Mouse (Mus musculus): Measurements from ENCODE around the gene Plpp7.

Gene Plpp7

GRCm38 (mm10) chr2:32070747-32071146 lies 24.6 kb upstream of the Plpp7 start:
- no peak for DNase-seq

GRCm38 (mm10) chr2:32074404-32074803 lies 20.9 kb upstream of the Plpp7 start:
- DNase-seq, result no peak

GRCm38 (mm10) chr2:32075368-32075767 lies 20.0 kb upstream of the Plpp7 start:
- DNase-seq, result no peak

GRCm38 (mm10) chr2:32077744-32078143 lies 17.6 kb upstream of the Plpp7 start:
- DNase-seq, result no peak

GRCm38 (mm10) chr2:32078522-32078921 lies 16.8 kb upstream of the Plpp7 start:
- no peak for DNase-seq

GRCm38 (mm10) chr2:32079191-32079725 lies 16.1 kb upstream of the Plpp7 start:
- DNase-seq, result no peak

GRCm38 (mm10) chr2:32080681-32081080 lies 14.6 kb upstream of the Plpp7 start:
- no peak for DNase-seq

- DNase-seq, result no peak
Observed at GRCm38 (mm10) chr2:32081296-32081929, 13.9 kb upstream of the Plpp7 start.

GRCm38 (mm10) chr2:32082229-32082628 lies 13.1 kb upstream of the Plpp7 start:
- no peak for DNase-seq

GRCm38 (mm10) chr2:32083159-32084011 lies 11.9 kb upstream of the Plpp7 start:
- DNase-seq, result peak; percentile 34

GRCm38 (mm10) chr2:32084111-32084871 lies 11.0 kb upstream of the Plpp7 start, which contains the start of gene Fam78a:
Gene Fam78a (minus strand): TSS chr2:32084857.
- DNase-seq, result peak; percentile 39

- DNase-seq, result no peak
Observed at GRCm38 (mm10) chr2:32084872-32085199, 10.5 kb upstream of the Plpp7 start.

- DNase-seq, result no peak
Observed at GRCm38 (mm10) chr2:32085231-32085630, 10.1 kb upstream of the Plpp7 start.

GRCm38 (mm10) chr2:32087606-32088005 lies 7.7 kb upstream of the Plpp7 start:
- DNase-seq, result no peak

- DNase-seq, result peak; percentile 59
Observed at GRCm38 (mm10) chr2:32088372-32088981, 6.9 kb upstream of the Plpp7 start.

GRCm38 (mm10) chr2:32089606-32090005 lies 5.7 kb upstream of the Plpp7 start:
- DNase-seq, result no peak

GRCm38 (mm10) chr2:32090145-32090544 lies 5.2 kb upstream of the Plpp7 start:
- DNase-seq, result no peak

- DNase-seq, result no peak
Observed at GRCm38 (mm10) chr2:32091956-32092355, 3.4 kb upstream of the Plpp7 start.

GRCm38 (mm10) chr2:32094001-32094707 lies 1.2 kb upstream of the Plpp7 start:
- DNase-seq, result no peak

- DNase-seq, result no peak
Observed at GRCm38 (mm10) chr2:32096122-32096420, 743 bp downstream of the Plpp7 start.

GRCm38 (mm10) chr2:32102944-32103343 lies 7.6 kb downstream of the Plpp7 start:
- no peak for DNase-seq

- no peak for DNase-seq
Observed at GRCm38 (mm10) chr2:32103557-32103956, 8.2 kb downstream of the Plpp7 start.

All from right cerebral cortex, postnatal 14 days (tissue).